Mouse (Mus musculus) heart, postnatal 36 days (tissue): Measurements from ENCODE around the gene Foxp4. TPM values are rescaled to one million over a fixed set of nuclear protein-coding genes. Genes with fewer than 3 reads are reported as not detected.

ENCODE experiments used
- DNase-seq, 2 experiments: peaks; one replicate each; pipeline ENCODE4 v3.0.0; 2021 to 2022
- intact Hi-C: fragments of 180-260 bp; cut with DNase I; formaldehyde crosslinking; loops from one replicate; pipeline ENCODE4 v1.15.1; 2025
- total RNA-seq, 2 experiments: library from RNA; stranded (reverse); gene quantifications; 2 replicates each; pipeline ENCODE4 v1.2.3; 2021

Foxp4 gene
- total RNA-seq: 10 to 100 TPM in 1 of 2 experiments, 1 to 10 TPM in 1; 9.5 to 11.3 TPM

DNA sequence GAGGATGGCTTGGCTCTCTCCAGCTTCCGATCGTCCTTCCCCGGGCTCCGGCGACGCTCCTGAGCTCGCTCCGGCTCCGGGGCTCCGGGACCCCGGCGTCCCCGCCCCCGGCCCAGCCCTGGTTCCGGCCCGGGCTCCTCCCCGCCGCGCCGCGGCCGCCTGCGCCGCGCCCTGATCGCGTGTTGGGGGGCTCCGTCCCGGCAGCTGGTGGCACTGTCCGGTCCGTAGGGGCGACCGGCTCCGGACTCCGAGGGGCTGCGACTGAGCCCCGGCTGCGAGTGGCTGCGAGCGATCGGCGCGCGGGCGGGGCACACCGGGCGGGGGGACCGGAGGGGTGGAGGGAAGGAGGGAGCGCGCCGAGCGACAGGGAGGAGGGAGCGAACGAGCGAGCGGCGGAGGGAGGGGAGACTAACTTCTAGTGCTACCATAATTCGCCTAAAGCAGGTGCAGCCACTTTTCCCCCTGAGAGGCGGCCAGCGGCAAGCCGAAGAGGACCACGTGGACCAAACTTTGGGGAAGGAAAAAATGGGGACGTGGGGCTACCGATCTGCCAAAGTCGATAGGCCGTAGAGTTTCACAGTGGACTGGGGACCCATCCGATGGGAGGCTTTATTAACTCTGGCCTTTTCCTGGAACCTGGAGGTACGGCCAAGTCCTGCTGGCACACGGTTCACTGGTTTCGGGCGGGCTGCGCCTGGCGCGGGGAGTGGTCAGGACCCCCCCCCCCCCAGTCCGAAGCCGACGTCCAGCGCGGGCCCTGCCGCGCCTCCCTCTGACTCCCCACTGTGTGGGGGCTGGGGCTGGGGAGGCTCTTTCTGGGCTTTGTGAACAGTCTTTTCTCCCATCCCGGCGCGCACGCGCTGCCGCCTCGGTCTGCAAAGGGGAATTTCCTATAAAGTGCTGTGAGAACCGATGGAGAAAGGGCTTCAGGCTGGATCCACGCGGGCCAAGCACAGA lies at the start of gene Foxp4:
Foxp4 (minus strand) TSS at position 263 of the 957 bp plus-strand sequence.
- DNase-seq: peak; percentile 74 to 88
- intact Hi-C loops: loop anchor here (2.0 kb wide), 3 partner anchors 50 to 120 kb away; no protein-coding TSS in a partner anchor

DNA sequence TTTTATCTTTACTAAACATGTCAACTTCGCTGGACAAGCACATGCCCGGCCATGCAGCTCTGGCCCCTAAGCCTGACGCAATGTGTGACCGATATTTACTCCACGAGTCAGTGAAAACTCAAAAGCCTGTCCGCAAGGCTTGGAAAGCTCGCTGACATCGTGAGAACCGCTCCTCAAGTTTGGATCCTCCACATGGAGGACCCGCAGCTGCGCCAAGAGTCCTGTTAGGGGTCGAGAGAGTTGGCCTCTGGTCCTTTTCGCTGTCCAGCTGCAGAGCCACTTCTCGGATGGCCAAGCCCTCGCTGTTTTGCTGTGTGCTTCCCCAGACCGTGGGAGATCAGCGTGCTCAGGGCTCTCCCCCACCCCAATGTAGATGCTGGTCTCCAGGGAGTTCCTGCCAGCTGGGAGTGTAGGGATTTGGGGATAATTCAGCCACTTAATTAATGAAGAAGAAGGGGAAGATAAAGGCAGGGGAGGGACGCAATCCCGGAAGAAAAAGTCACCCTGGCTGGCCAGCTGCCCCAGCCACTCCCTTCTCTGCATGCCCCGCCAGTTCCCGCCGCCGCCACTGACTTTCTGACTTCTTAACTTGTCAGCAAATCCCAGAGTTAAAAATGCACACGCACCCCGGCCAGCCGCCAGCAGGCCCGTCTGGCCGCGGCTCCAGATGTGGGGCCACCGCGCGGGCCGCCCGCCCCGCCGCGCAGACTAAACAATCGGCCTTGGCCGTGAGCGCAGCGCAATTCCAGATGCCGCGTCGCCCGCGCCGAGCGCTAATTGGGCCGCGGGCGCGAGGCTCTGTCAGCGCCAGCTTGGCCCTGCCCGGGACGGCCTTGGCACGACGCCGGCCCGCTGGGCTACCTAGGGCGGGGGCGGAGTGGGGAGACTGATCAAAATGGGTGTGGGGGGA lies 49.4 kb upstream of the Foxp4 start:
- DNase-seq: peak; percentile 69 to 77
- intact Hi-C loops: loop anchor here (2.0 kb wide), 1 partner anchor 49 kb away; the partner anchor contains the start of gene Foxp4

DNA sequence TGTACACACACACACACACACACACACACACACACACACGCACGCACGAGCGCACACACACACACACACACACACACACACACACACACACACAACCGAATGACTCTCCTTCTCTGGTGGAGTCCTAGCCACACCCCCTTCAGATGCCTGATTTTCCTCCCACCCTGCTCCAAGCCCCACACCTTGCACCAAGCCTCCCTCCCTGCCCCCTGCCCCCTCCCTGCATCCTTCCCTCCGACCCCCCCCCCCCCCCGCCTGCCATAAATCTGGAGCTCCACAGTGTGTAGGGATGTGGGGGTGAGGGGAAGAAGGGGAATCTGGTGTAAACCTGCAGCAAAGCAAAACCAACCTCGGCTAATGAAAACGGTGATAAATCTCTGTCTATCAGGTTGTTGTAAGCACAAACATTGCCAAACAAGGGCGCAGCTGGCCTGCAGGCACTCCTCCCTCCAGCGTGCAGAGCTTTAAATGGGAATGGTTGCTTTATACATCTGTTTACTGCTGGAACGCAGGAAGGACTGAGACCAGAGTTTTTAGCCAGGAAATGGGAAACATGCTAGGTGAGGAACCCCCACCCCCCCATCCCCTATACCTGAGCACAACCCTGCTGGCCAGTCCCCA lies 41.5 kb upstream of the Foxp4 start:
- intact Hi-C loops: no loop called here
- DNase-seq: no peak

DNA sequence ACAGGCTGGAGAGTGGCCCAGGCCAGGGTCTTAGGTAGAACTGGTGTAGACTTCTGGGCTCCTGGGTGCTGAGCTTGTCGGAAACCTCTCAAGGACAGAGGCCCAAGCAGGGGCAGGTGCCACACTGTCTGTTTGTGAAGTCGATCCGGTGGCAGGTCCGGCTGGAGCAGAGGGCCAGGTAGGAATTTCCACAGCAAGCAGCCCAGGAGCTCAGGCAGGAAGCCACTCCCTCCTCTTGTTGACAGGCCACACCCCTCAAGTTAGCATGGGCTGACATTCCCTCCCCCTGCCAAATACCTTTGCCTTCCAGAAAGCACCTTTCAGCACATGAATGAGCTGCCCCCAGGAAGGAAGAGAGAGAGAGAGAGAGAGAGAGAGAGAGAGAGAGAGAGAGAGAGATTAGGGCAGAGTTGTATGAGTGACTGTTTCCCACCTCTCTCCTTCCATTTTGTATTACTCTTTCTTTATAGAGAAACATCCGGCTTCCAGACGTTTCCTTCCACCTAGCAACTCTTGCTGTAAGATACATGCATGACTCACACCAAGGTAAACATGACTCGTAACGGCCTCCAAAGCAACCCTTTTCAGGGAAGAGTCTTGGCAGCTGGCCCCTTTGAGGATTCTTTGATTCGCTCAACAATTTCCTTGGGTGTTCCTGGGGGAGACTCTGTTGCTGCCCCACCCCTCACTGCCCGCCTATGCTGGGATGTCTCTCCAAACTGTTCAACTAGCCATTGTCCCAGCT lies 33.8 kb upstream of the Foxp4 start:
- DNase-seq: no peak
- intact Hi-C loops: no loop called here

DNA sequence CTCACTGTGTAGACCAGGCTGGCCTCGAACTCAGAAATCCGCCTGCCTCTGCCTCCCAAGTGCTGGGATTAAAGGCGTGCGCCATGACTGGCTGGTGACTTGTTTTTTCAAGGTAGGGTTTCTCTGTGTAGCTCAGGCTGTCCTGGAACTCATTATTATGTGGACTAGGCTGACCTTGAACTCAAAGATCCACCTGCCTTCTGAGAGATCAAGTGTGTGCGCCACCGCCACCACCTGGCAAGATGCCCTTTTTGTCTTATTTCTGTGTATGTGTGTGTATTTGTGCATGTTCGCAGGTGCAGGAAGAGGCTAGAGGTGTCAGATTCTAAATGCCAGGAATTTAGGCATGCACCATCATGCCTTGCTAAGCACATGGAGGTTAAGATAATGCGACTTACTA lies 32.0 kb upstream of the Foxp4 start:
- intact Hi-C loops: no loop called here
- no peak for DNase-seq

DNA sequence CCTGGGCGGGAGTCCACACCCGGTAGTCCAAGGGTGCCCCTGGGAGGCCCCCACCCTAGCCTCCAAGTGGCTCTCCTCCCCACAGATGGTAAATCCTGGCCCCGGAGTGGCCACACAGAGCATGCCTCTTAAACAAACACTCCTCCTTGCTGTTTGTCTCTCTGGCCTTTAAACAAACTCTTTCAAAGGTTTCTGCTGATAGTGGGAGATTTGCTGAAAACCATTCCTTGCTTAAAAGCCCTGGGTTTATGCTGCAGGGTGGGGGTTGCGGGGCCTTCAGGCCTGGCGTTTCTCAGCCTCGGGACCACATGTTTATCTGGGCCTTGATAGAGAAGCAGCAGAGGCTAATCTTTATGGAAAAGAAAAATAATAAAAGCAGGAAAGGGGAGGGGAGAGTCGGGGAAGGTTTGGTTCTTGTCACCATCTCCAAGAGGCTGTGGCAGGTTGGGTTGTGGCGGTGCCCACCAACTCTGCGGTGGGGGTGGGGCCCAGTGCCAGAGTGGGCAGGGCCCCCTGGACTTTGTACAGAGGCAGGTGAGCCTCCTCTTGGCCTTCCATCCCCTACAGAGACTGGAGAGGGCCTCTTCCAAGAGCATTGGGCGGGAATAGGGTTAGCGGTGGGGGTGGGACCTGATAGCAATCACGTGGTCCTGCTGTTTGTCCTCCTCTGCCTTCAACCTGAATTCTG lies 30.8 kb upstream of the Foxp4 start:
- intact Hi-C loops: no loop called here
- DNase-seq: no peak

DNA sequence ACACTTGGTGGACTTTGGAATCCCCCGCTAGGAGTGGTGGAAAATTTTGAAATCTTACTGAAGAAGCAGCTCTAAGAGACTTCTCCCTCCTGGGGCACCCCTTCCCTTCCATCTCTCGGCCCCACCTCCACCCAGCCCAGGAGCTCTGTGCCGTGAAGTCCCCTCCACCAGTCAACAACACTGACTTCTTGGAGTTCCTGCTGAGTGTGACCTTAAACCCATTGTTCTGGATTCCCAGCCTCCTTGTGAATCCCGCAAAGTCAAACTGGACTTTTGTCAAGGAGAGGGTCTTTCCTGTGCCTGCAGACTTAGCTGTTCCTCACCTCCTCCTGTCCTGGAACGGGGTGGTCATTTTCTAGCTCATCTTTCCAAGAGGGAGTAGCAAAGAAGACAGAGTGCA lies 28.8 kb upstream of the Foxp4 start:
- no peak for DNase-seq
- intact Hi-C loops: no loop called here

DNA sequence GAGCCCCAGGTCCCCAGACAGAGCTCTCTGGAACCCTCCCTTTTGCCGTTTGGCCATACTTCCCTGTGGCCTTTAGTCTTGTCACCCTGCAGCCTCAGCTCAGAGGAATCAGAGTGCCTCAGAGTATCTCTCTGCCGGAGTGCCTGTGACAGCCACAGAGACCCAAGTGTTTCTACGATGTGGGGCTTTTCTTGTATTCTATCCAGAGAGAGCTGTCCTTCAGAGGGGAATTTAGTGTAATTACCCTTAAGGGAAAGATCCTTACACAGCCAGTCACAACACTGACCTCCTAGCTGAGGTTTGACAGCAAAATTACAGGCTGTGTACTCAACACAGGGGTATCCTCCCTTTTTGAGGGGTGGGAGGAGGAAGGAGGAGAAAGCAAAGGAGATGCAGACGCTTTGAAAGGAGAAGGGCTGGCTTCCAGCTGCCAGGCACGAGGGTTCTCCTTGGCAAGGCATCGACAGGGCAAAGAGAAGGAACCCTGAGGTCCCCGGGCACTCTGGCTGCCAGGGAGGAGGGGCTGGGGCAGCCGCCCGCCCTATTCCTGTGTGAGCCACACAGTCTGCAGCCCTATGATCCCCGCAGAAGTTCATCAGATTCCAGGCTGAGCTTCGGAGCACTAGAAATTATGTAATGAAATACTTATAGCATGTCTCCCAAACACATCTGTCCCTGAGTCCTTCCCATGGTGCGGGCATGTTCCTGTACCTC lies 28.1 kb upstream of the Foxp4 start:
- intact Hi-C loops: no loop called here
- DNase-seq: no peak

DNA sequence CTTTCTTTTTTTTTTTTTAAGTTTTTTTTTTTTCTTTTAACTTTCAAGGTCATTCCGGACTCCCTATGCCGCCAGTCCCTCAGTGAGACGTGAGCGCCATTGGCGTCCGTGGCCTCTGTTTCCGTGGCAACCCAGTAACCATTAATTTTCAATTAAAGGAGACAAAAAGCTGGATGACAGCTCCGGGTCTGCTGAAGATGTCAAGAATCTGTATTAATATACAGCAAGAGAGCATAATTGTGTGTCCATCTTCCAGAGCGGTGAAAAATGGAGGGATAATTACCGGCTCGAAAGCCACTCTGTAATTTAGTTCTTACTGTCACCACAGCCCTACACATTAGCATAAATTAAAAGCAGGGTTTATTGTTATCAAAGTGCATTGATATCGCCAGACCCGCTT lies 27.0 kb upstream of the Foxp4 start:
- intact Hi-C loops: no loop called here

DNA sequence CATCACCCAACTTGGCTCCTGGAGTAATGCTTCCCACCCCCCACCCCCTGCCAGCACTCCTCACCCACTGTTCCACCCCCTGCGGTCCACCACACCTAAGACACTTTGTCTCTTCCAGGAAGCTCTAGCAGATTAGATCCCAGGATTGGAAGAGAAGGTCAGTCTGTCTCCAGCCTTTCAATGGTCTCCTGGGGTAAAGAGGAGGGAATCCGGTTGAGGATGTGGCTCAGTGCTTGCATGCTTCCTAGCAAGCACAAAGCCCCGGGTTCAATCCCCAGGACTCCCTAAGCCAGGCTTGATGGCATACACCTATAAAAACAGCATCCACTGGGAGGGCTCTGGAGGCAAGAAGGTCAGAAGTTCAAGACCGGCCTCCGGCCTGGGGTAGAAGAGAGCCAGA lies 26.4 kb upstream of the Foxp4 start:
- no peak for DNase-seq
- intact Hi-C loops: no loop called here

More for the DNA sequence above, 27.0 kb upstream of the Foxp4 start:
- no peak for DNase-seq

DNA sequence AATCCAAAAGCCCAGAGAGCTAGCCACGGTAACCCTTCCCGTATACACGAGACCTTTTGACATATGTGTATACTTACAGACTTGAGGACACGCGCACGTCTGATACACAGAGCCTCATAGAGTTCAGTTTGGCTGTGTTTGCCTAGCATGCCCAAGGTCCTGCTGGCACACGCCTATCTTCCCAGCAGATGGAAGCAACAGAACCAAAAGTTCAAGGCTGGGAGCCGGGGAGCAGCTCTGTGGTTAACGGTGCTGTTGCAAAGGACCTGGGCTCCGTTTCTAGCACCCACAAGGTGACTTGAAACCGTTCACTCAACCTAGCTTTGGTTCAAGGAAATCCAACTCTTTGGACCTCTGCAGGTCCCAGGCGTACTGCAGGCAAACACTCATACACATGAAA lies 25.0 kb upstream of the Foxp4 start:
- DNase-seq: no peak
- intact Hi-C loops: no loop called here

DNA sequence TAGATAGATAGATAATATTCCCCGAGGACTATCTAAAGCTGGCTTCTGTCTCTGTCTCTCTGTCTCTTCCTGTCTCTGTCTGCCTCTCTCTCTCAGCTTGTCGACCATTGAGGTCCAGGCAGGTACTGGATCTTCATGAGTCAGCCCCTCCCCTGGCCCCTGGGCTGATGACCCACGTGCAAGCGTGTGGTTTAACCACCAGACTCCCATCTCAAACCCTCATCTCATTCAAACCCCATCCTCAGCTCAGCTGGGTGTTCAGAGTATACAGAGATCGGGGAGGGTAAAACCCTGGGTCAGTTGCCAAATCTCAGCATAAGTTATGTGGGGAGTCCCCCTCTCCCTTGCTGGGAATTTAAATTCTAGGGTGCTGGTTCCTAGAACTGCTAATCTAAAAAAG lies 24.3 kb upstream of the Foxp4 start:
- DNase-seq: no peak

DNA sequence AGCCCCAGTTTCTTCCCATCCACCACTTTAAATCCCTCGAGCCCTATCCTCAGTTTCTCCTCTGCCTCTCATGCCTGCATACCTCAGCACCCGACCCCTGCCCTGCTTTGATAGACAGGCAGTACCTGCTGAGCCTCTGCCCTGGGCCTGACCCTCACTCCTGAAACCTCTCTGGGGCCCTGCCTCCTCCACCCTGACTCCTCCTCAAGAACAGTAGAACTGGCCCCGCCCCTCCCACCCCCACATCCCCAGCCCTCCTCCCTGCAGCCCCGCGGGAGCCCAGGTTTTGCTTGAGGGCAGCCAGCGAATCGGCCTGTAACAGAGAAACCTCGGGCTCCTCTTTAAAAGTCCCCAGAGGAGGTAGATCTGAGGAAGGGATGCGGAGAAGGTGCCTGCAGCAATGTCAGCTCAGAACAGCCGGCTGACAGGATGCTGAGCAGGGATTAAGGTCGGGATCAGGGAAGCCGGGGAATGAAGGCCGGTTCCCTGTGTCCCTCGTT lies 22.5 kb upstream of the Foxp4 start:
- DNase-seq: no peak
- intact Hi-C loops: no loop called here

More for the DNA sequence above, 24.3 kb upstream of the Foxp4 start:
- intact Hi-C loops: no loop called here

DNA sequence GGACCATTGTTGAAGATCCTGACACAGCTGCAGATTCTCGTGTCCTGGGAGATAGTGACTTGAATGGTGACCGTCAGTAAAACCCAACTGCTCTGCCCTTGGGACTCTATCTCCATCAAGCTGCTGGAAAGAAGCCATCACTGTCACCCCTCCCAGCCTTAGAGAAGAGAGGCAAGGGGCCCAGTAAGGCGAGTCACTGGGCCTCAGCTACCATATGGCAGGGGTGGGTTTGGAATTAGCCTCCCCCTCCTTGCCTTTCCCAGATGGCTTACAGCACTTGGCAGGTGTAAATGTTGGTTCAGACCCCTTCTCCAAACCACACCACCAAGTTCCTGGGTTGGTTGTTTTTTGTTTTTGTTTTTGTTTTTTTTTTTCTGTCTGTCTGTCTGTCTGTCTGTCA lies 21.7 kb upstream of the Foxp4 start:
- intact Hi-C loops: no loop called here
- no peak for DNase-seq

DNA sequence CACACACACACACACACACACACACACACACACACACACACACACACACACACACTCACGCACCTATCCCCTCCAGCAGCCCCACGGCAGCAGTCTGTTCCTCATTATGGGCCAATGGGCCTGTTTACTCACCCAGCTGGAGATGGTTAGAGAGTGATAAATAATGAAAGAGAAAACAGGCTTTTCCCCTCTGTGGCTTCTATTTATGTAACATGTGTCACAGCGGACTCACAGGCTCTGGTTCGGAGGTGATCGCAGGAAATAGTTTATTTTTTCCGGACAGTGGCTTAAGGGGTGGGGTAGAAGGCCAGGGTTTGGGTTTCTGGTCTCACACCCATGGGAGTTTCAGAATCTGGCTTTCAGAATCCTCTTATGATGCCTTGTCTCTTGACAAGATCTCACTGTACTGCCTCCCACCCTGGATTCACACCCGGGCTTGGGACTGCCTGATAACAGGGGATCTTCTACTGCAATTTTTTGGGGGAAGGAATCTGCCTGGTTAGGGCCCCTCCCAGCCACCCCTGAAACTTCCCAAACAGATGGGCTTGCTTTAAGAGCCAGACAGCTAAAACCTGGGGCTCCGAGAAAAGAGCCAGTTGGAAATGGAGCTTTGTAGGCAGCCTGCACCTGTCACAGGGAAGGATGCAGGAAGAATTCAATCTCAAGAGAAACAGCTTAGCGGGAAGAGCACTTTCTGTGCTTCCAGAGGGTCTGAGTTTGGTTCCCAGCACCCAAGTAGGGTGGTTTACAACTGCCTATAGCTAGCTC lies 18.8 kb upstream of the Foxp4 start:
- intact Hi-C loops: no loop called here
- no peak for DNase-seq

DNA sequence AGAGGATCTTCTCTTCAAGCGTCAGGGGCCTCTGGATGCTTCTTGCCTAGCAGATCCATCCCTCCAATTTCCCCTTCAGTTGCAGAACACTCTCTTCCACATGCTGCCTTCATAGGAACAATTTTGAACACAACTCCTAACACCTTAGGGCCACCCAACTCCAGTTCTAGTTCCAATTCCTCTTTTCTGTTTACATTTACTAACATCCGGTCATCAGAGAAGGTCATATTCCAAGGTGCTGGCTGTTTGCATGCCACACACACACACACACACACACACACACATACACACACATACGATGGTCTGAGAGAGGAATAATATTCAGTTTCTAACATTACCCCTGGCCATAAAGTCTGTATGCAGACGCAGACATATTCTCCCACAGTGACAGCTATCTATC lies 17.6 kb upstream of the Foxp4 start:
- no peak for DNase-seq
- intact Hi-C loops: no loop called here

DNA sequence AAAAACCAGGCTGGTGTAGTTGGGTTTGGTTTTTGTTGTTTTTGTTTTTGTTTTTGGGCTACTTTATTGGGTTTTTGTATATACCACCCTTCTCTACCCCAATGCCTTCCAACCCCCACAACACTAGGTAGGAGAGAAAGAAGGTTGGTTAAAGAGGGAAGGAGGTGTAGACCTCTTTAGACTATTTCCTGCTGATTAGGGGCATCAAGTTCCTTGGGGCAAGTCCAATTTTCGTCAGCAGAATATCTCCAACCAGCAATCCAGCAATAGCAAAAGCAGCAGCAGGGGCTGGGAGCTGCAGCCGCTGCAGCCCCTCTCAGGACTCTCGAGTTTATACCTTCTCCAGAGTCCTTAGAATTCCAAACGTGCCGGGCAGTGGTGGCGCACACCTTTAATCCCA lies 14.4 kb upstream of the Foxp4 start:
- no peak for DNase-seq
- intact Hi-C loops: no loop called here
